Mouse (Mus musculus) testis, adult 2 months (tissue): ENCODE data around the gene Cpm. TPM values are rescaled to one million over a fixed set of nuclear protein-coding genes. Genes with fewer than 3 reads are reported as not detected.
"Not testable (repeated sequence)": the region's sequence is repeated elsewhere in the genome, so short reads cannot be mapped to it uniquely, and the experiment has no call there.

Experiments
- H3K27ac ChIP-seq: fragments of 200-500 bp; 2 replicates; pipeline ENCODE4 v1.5.1; 2012; ENCODE audit warnings: low read depth, low read length; ENCODE audit not compliant: control insufficient read depth, insufficient read depth
- H3K27me3 ChIP-seq: fragments of 200-500 bp; 2 replicates; pipeline ENCODE4 v1.6.1; 2012; ENCODE audit warnings: mild to moderate bottlenecking, low read length, moderate library complexity; ENCODE audit not compliant: control insufficient read depth, insufficient read depth
- H3K36me3 ChIP-seq: fragments of 200-500 bp; 2 replicates; pipeline ENCODE4 v1.6.1; 2012; ENCODE audit warnings: mild to moderate bottlenecking, low read length; ENCODE audit not compliant: control insufficient read depth, insufficient read depth
- H3K4me1 ChIP-seq: fragments of 200-500 bp; 2 replicates; pipeline ENCODE4 v1.6.1; 2012; ENCODE audit warnings: low read length; ENCODE audit not compliant: control insufficient read depth, insufficient read depth
- H3K4me3 ChIP-seq: fragments of 200-500 bp; 2 replicates; pipeline ENCODE4 v1.5.1; 2012; ENCODE audit warnings: low read depth, mild to moderate bottlenecking, low read length, moderate library complexity, mixed read lengths; ENCODE audit not compliant: control insufficient read depth
- CTCF ChIP-seq: fragments of 200-500 bp; IDR thresholded peaks from 2 replicates; pipeline ENCODE4 v1.5.1; 2012; ENCODE audit warnings: low read depth, mild to moderate bottlenecking, inconsistent platforms, low read length, moderate library complexity; ENCODE audit not compliant: control insufficient read depth, insufficient read depth, insufficient replicate concordance
- POLR2A ChIP-seq: fragments of 200-500 bp; IDR thresholded peaks from 2 replicates; pipeline ENCODE4 v1.6.1; 2012; ENCODE audit warnings: low read depth, mild to moderate bottlenecking, inconsistent platforms, low read length, moderate library complexity; ENCODE audit not compliant: control insufficient read depth
- polyA plus RNA-seq: library from polyadenylated mRNA; depleted of rRNA; stranded (reverse); fragments of >200 nt; gene quantifications from 2 replicates; pipeline ENCODE4 v1.2.3, GENCODE M21; 2012

The Cpm gene
- polyA plus RNA-seq, 1 experiment = 0.77 TPM

- Histone ChIP-seq H3K27ac (no peak overlapping the region), H3K4me3 (no peak overlapping the region), H3K4me1 (peaks cover 2% of the 10 kb centered on the region), H3K36me3 (no peaks in the 10 kb centered on the region), H3K27me3 (no peaks in the 10 kb centered on the region)
- no peak for TF ChIP-seq POLR2A
- no peak for TF ChIP-seq CTCF
These were observed 30.9 kb upstream of the Cpm start for GRCm38 (mm10) chr10:117598266-117598950.

GRCm38 (mm10) chr10:117598951-117599572 lies 30.2 kb upstream of the Cpm start:
- H3K27ac ChIP-seq, H3K27me3 ChIP-seq, H3K4me3 ChIP-seq, H3K36me3 ChIP-seq, H3K4me1 ChIP-seq: not testable (repeated sequence)

- peaks cover 2% of the 10 kb centered on the region; the same call in 1 of the 2 replicates for H3K4me1 ChIP-seq
- H3K27ac ChIP-seq = no peak overlapping the region
- TF ChIP-seq CTCF (no peak), POLR2A (no peak)
- H3K36me3 ChIP-seq = no peaks in the 10 kb centered on the region
- H3K4me3 ChIP-seq = no peak overlapping the region
- no peaks in the 10 kb centered on the region for H3K27me3 ChIP-seq
These were observed 27.9 kb upstream of the Cpm start for GRCm38 (mm10) chr10:117601146-117602035.

- no peak for TF ChIP-seq POLR2A
- TF ChIP-seq CTCF = no peak
- Histone ChIP-seq H3K4me3 (no peak overlapping the region), H3K36me3 (no peaks in the 10 kb centered on the region), H3K4me1 (peaks cover 6% of the 10 kb centered on the region), H3K27ac (no peak overlapping the region), H3K27me3 (no peaks in the 10 kb centered on the region)
These were observed 26.8 kb upstream of the Cpm start for GRCm38 (mm10) chr10:117602325-117603129.

GRCm38 (mm10) chr10:117603130-117603833 lies 26.0 kb upstream of the Cpm start:
- Histone ChIP-seq H3K36me3 (no peaks in the 10 kb centered on the region), H3K4me3 (no peak overlapping the region), H3K4me1 (peaks cover 6% of the 10 kb centered on the region), H3K27ac (no peak overlapping the region), H3K27me3 (peaks cover 3% of the 10 kb centered on the region)
- TF ChIP-seq CTCF = no peak
- no peak for TF ChIP-seq POLR2A

- TF ChIP-seq POLR2A (no peak), CTCF (no peak)
- H3K4me1 ChIP-seq = peaks cover 9% of the 10 kb centered on the region
- H3K27me3 ChIP-seq = peaks cover 3% of the 10 kb centered on the region
- no peak overlapping the region for H3K4me3 ChIP-seq
- H3K36me3 ChIP-seq = no peaks in the 10 kb centered on the region
- H3K27ac ChIP-seq = no peak overlapping the region
These were observed 25.3 kb upstream of the Cpm start for GRCm38 (mm10) chr10:117603834-117604623.
